Mouse (Mus musculus): ENCODE measurements around the gene Six1. TPM values are rescaled to one million over a fixed set of nuclear protein-coding genes. Genes with fewer than 3 reads are reported as not detected.

Gene Six1
- polyA plus RNA-seq, 1 experiment from 2014 or later: 1.5 TPM

DNA sequence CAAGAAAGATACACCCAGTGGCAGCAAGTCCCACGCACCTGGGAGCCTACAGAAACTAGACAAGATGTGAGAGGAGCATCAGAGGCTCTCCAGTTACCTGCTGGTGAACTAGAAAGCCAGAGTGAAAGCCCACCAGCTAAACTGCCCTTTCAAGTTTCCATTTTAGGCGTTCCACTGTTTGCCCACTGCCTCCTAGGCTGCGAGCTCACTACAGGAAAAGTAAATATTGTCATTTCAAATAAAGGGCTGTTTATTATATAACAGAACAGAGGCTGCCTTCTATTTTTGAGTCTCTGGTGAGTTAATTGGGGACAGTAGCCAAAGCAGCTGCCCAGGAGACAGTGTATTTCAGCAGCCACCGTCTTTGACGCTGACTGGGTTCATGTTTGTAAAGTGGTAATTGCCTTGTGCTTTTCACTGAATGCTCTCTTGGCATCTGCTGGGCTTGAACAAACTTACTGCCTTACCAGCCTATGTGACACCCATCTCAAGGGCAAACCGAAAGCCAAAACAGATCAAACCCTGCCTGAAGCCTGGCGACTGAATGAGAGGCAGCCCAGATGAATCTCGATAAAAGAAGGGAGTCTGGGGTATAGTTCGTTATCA lies 7.2 kb upstream of the Six1 start:
- ATAC-seq (ENCODE audit: borderline replicate concordance, extremely low read depth, low FRiP score, low TSS enrichment): 0 out of 2 replicates have a peak, but pooled peaks have one; percentile 46
- H3K9me3 ChIP-seq: no peaks in the 10 kb centered on the region
- no peaks in the 10 kb centered on the region for H3K36me3 ChIP-seq
- H3K4me3 ChIP-seq: no peak overlapping the region
- peak overlapping the region; percentile 23 for H3K4me2 ChIP-seq
- H3K27ac ChIP-seq: peak overlapping the region; percentile 54
- 35% methylated on average over 9 of the region's 9 CpGs for WGBS
- 0 out of 2 replicates have a peak, but pooled peaks cover 3% of the 10 kb centered on the region for H3K4me1 ChIP-seq
- H3K9ac ChIP-seq: no peak overlapping the region
- peaks cover 16% of the 10 kb centered on the region; the same call in 1 of the 2 replicates for H3K27me3 ChIP-seq

- Histone ChIP-seq H3K9me3 (no peaks in the 10 kb centered on the region), H3K27me3 (peaks cover 50% of the 10 kb centered on the region)
- 83% methylated on average over 6 of the region's 6 CpGs for WGBS
Measured at GRCm38 (mm10) chr12:73057492-73057891, 3.8 kb upstream of the Six1 start.

GRCm38 (mm10) chr12:73055451-73055850 lies 1.8 kb upstream of the Six1 start:
- no peak overlapping the region for H3K4me2 ChIP-seq
- no peaks in the 10 kb centered on the region for H3K36me3 ChIP-seq
- ATAC-seq (ENCODE audit: borderline replicate concordance, extremely low read depth, low FRiP score, low TSS enrichment): no peak
- no peak overlapping the region for H3K9ac ChIP-seq
- WGBS: 18% methylated on average over 5 of the region's 5 CpGs
- H3K9me3 ChIP-seq: no peaks in the 10 kb centered on the region
- peaks cover 10% of the 10 kb centered on the region; the same call in 1 of the 2 replicates for H3K4me1 ChIP-seq
- H3K4me3 ChIP-seq: no peak overlapping the region
- peaks cover 71% of the 10 kb centered on the region for H3K27me3 ChIP-seq
- H3K27ac ChIP-seq: no peak overlapping the region

More at GRCm38 (mm10) chr12:73057492-73057891, 3.8 kb upstream of the Six1 start:
- no peaks in the 10 kb centered on the region for H3K36me3 ChIP-seq
- no peak for ATAC-seq (ENCODE audit: borderline replicate concordance, extremely low read depth, low FRiP score, low TSS enrichment)
- H3K4me1 ChIP-seq: peaks cover 10% of the 10 kb centered on the region; the same call in 1 of the 2 replicates
- no peak overlapping the region for H3K4me2 ChIP-seq
- no peak overlapping the region for H3K4me3 ChIP-seq
- H3K27ac ChIP-seq: no peak overlapping the region
- H3K9ac ChIP-seq: no peak overlapping the region

DNA sequence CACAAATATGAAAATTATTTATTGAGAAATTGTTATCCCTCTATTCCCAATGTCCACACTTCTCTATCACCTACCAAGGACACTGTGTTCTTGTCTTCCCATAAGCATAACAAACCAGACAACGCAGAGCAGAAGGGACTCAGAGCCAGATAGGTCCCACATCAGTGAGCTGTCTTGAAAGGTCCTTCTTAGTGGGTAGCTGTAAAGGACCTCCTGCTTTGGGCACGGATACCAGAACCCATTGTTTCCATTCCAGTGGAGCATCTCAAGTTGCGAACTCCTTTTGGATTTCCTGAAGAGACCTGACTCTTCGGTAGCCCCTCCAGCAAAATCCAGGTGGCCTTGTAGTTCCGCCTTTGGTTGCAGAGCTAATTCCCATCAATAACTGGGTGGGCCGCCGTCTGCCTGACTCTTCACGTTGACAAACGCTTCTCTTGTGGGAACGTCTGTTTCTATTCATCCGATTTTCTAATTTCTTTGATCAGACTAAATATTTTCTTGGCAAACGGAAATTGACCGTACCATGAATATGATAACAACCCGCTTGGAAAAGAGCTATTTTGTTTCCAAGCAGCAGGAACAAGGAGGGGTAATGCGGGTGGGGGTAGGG lies 994 bp upstream of the Six1 start:
- WGBS: 34% methylated on average over 15 of the region's 15 CpGs
- H3K27me3 ChIP-seq: peaks cover 79% of the 10 kb centered on the region

GRCm38 (mm10) chr12:73052651-73053591 lies 766 bp downstream of the Six1 start:
- Histone ChIP-seq H3K9me3 (no peaks in the 10 kb centered on the region), H3K4me2 (peak overlapping the region; percentile 87), H3K27ac (no peak overlapping the region), H3K4me3 (peak overlapping the region; percentile 55), H3K27me3 (peaks cover 96% of the 10 kb centered on the region), H3K4me1 (peaks cover 7% of the 10 kb centered on the region; the same call in 1 of the 2 replicates), H3K9ac (no peak overlapping the region), H3K36me3 (no peaks in the 10 kb centered on the region)
- WGBS: 9% methylated on average over 34 of the region's 34 CpGs
- ATAC-seq (ENCODE audit: borderline replicate concordance, extremely low read depth, low FRiP score, low TSS enrichment): no peak; the same call in 1 of the 2 replicates

More for the DNA sequence above, 994 bp upstream of the Six1 start:
- ATAC-seq (ENCODE audit: borderline replicate concordance, extremely low read depth, low FRiP score, low TSS enrichment): no peak
- Histone ChIP-seq H3K9ac (no peak overlapping the region), H3K9me3 (no peaks in the 10 kb centered on the region), H3K27ac (no peak overlapping the region), H3K4me3 (0 out of 2 replicates have a peak overlapping the region, but pooled peaks have one; percentile 55), H3K4me1 (peaks cover 10% of the 10 kb centered on the region; the same call in 1 of the 2 replicates), H3K36me3 (no peaks in the 10 kb centered on the region), H3K4me2 (no peak overlapping the region)

GRCm38 (mm10) chr12:73052036-73052650 lies 1.5 kb downstream of the Six1 start:
- WGBS: 7% methylated on average over 19 of the region's 19 CpGs
- H3K4me3 ChIP-seq: no peak overlapping the region
- no peak for ATAC-seq (ENCODE audit: borderline replicate concordance, extremely low read depth, low FRiP score, low TSS enrichment)

DNA sequence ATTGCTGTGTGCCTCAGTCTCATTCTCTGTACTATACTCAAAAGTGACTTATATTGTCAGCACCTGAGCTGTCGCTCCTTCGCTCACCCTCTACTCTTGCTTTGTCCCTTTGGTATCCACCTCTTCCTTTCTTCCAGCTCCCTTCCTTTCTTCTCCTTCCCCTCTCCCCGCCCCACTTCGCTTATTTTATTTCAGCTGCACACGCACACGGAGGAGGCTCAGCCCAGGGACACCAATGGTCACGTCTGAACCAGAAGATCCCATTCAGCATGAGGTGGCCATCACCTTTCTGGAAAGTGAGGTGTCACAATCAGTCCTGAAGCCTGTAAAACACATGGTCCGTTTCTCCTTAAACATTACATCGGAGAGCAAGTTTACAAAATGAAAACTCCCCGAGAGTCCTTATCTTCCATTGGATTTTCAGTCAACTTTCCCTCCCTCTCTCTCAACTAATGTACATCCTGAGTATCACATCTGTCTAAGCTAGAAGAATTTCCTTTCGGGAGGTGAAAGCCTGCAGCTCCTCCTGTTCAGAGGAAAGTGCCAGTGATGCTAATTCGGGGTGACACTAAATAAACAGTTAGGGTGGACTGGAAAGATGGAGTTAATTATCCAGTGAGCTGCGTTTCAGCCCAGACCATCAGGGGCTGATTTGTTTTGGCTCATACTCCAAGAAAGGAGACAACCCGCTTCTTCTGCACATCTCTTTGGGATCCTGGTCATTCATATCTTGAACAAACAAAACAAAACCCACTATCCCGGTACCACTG lies 2.7 kb downstream of the Six1 start:
- Histone ChIP-seq H3K9me3 (no peaks in the 10 kb centered on the region), H3K27me3 (peaks cover 100% of the 10 kb centered on the region), H3K4me2 (no peak overlapping the region), H3K27ac (no peak overlapping the region), H3K9ac (no peak overlapping the region), H3K4me1 (peaks cover 17% of the 10 kb centered on the region), H3K4me3 (no peak overlapping the region), H3K36me3 (no peaks in the 10 kb centered on the region)
- 3% methylated on average over 15 of the region's 15 CpGs for WGBS
- no peak for ATAC-seq (ENCODE audit: borderline replicate concordance, extremely low read depth, low FRiP score, low TSS enrichment)

More at GRCm38 (mm10) chr12:73052036-73052650, 1.5 kb downstream of the Six1 start:
- no peaks in the 10 kb centered on the region for H3K36me3 ChIP-seq
- peaks cover 7% of the 10 kb centered on the region; the same call in 1 of the 2 replicates for H3K4me1 ChIP-seq
- H3K9ac ChIP-seq: no peak overlapping the region
- H3K27ac ChIP-seq: no peak overlapping the region
- peaks cover 98% of the 10 kb centered on the region for H3K27me3 ChIP-seq
- H3K9me3 ChIP-seq: no peaks in the 10 kb centered on the region
- H3K4me2 ChIP-seq: no peak overlapping the region; the same call in 1 of the 2 replicates

- 1% methylated on average over 13 of the region's 13 CpGs for WGBS
- no peak overlapping the region for H3K9ac ChIP-seq
- ATAC-seq (ENCODE audit: borderline replicate concordance, extremely low read depth, low FRiP score, low TSS enrichment): no peak
Measured at GRCm38 (mm10) chr12:73050305-73050704, 3.4 kb downstream of the Six1 start.

DNA sequence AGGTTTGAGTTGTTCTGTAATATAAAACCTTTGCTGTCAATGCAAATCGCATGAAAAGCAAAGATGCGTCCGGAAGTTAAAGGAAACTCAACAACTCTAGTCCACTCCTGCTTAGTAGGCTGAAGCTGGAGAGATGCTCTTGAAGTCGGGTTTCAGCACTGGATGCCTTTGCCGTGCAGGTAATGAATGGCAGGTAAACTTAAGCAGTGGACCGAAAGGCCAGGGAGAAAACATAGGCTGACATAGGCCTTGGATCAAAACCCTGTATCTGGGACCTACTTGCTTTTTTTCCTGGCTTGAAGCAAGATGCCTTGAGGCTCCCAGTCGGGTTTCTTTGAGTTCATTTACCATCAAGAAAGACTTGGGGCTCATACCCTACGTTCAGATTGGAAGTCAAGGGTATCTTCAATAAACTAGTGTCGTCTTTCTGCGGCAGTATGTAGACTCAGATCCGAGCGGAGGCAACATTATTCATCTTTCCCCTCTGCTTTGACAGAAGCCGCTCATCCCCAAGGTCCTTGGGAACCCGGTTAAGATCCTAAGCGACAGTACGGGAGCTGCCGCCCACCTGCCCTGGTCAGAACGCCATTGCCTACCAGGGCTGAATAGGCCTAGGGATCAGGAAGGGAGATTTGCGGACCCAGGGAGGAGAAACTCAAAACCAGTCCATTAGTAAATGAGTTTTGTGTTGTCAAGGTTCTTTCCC lies 4.0 kb downstream of the Six1 start:
- ATAC-seq (ENCODE audit: borderline replicate concordance, extremely low read depth, low FRiP score, low TSS enrichment): no peak
- Histone ChIP-seq H3K9ac (no peak overlapping the region), H3K27ac (no peak overlapping the region), H3K4me3 (no peak overlapping the region), H3K9me3 (no peaks in the 10 kb centered on the region), H3K36me3 (no peaks in the 10 kb centered on the region), H3K27me3 (peaks cover 100% of the 10 kb centered on the region), H3K4me1 (peaks cover 30% of the 10 kb centered on the region), H3K4me2 (no peak overlapping the region)
- WGBS: 3% methylated on average over 19 of the region's 19 CpGs

More at GRCm38 (mm10) chr12:73050305-73050704, 3.4 kb downstream of the Six1 start:
- H3K27me3 ChIP-seq: peaks cover 100% of the 10 kb centered on the region
- H3K4me1 ChIP-seq: peaks cover 24% of the 10 kb centered on the region
- no peak overlapping the region for H3K27ac ChIP-seq
- no peak overlapping the region for H3K4me3 ChIP-seq
- no peak overlapping the region for H3K4me2 ChIP-seq
- no peaks in the 10 kb centered on the region for H3K9me3 ChIP-seq
- H3K36me3 ChIP-seq: no peaks in the 10 kb centered on the region

DNA sequence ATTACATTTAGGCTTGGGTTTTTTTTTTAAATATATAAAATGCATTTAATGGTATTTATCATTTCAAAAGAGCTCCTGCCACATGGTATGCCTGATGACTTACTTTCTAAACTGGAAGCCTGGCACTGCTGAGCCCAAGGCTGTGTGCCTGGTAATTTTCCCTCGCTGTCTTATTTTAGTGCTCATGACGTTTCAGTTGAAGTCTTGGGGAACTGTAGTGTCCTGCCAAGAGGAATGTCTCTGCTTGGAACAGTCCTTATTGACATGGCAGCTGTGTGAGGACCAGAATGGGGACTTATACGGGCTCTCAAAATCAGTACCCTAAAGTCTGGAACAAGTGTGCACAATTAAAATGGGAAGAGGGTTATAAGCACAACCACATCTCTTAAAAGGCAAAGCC lies 5.2 kb downstream of the Six1 start:
- Histone ChIP-seq H3K4me1 (peaks cover 29% of the 10 kb centered on the region), H3K9ac (no peak overlapping the region)
- no peak for ATAC-seq (ENCODE audit: borderline replicate concordance, extremely low read depth, low FRiP score, low TSS enrichment)

More for the DNA sequence above, 5.2 kb downstream of the Six1 start:
- no peak overlapping the region for H3K4me2 ChIP-seq
- H3K36me3 ChIP-seq: no peaks in the 10 kb centered on the region
- H3K27me3 ChIP-seq: peaks cover 99% of the 10 kb centered on the region
- no peaks in the 10 kb centered on the region for H3K9me3 ChIP-seq
- WGBS: 0% methylated on average over 3 of the region's 3 CpGs
- no peak overlapping the region for H3K4me3 ChIP-seq
- no peak overlapping the region for H3K27ac ChIP-seq
